Mouse (Mus musculus) subcutaneous adipose tissue, adult 2 months (tissue): ENCODE data around the gene Gmpr2. TPM values are rescaled to one million over a fixed set of nuclear protein-coding genes. Genes with fewer than 3 reads are reported as not detected.

Experiments used
- polyA plus RNA-seq: library from polyadenylated mRNA; depleted of rRNA; stranded (reverse); fragments of >200 nt; gene quantifications from 2 replicates; pipeline ENCODE4 v1.2.3, GENCODE M21; 2012; ENCODE audit warnings: low replicate concordance; rRNA removed

Gene Gmpr2
- 28.6 and 31.3 TPM in 2 replicates for polyA plus RNA-seq

GRCm38 (mm10) chr14:55671833-55672740 lies at the start of gene Gmpr2, which contains the start of gene Nedd8:
TSS of gene Gmpr2 (plus strand) at chr14:55671941.
TSS of gene Nedd8 (minus strand) at chr14:55672124.

GRCm38 (mm10) chr14:55635523-55636007 lies 36.2 kb upstream of the Gmpr2 start, which contains the start of gene Ipo4:
TSS of gene Ipo4 (minus strand) at chr14:55635957.

GRCm38 (mm10) chr14:55637795-55638194 lies 33.9 kb upstream of the Gmpr2 start, which contains the start of gene Gm49378:
TSS of gene Gm49378 (minus strand) at chr14:55637895.

DNA sequence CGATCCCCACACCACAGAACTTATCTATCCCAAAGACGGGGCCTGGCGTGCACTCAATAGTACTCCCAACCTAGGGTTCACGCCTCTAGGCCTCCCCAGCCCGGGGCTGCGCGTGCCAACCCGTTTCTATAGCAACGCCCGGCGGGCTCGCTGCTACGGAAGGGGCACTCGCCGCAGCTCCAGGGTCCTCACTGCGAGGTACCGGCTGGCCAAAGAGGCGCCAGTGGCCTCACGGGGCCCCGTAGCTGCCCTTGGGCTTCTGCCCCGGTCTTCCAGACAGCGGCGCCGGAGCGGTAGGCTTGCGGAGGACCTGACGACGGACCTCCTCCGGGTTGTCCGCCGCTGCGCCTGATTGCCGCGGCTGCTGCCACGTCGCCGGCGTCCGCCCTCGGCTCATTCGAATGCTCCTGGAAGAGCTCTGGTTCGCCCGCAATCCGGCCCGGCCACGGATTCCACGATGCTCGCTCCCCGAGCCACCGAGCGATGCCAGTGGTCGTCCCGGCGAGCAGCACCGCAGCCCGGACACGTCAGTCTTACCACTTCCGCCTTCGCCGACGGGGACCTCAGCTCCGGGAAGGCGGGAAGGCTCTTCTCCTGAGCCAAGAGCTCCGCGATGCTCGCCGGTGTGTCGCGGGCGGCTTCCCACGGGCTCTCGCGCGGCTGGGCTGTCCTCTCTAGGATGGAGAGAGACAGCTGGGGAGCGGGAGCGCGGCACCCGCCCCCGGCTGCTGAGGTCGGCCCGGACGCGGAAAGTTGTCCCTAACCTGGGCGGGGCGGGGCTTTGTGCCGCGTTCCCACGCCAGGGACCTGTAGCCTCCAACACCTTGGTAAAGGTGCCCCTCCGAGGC lies 28.5 kb upstream of the Gmpr2 start, which contains the start of gene Tm9sf1:
TSS of gene Tm9sf1 (minus strand) at position 747 of the 848 bp plus-strand sequence.

GRCm38 (mm10) chr14:55649884-55650283 lies 21.9 kb upstream of the Gmpr2 start, which contains the start of gene Tssk4:
TSS of gene Tssk4 (plus strand) at chr14:55650184.

GRCm38 (mm10) chr14:55659960-55660573 lies 11.7 kb upstream of the Gmpr2 start, which contains the start of gene Mdp1:
TSS of gene Mdp1 (minus strand) at chr14:55660508.

GRCm38 (mm10) chr14:55681160-55682117 lies 9.7 kb downstream of the Gmpr2 start, which contains the start of gene Tinf2:
TSS of gene Tinf2 (minus strand) at chr14:55681820.

DNA sequence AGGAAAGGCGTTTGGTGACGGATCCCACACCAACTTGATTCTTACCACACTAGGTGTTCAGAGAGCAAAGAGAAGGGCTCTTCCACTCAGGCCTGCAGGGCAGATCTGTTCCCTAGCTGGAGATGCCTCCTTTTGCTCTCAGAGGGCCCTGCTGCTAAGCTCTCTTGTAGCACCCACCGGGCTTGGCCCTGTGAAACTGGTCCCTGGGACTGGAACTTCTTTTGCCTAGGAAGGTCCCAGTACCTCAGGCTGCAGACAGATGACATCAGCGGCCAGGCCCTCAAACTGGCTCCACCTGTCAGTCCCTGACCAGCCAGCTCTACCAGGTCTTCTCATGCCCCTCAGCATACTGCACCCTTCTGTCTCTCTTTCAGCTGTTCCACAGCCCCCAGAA lies 42.0 kb downstream of the Gmpr2 start, which contains the start of gene Tgm1:
TSS of gene Tgm1 (minus strand) at position 198 of the 394 bp plus-strand sequence.

GRCm38 (mm10) chr14:55721700-55722437 lies 50.1 kb downstream of the Gmpr2 start, which contains the start of gene Rabggta:
TSS of gene Rabggta (minus strand) at chr14:55722263.

Other genes starting within 250 kb of the Gmpr2 start
- 57.4 and 80.1 TPM in 2 replicates for gene Dhrs4, start 193.2 kb upstream of the Gmpr2 start, polyA plus RNA-seq
- gene Carmil3, start 181.3 kb upstream of the Gmpr2 start, polyA plus RNA-seq: 2.1 and 9.4 TPM in 2 replicates
- 0.08 and 0.19 TPM in 2 replicates for gene Cpne6, start 161.5 kb upstream of the Gmpr2 start, polyA plus RNA-seq
- not detected in 2 replicates for gene Nrl, start 147.0 kb upstream of the Gmpr2 start, polyA plus RNA-seq
- 44.1 and 72.2 TPM in 2 replicates for gene Pck2, start 131.7 kb upstream of the Gmpr2 start, polyA plus RNA-seq
- 79.4 and 81.9 TPM in 2 replicates for gene Dcaf11, start 111.9 kb upstream of the Gmpr2 start, polyA plus RNA-seq
- gene A730061H03Rik, start 111.5 kb upstream of the Gmpr2 start, polyA plus RNA-seq: 2.9 and 3.1 TPM in 2 replicates
- gene Fitm1, start 96.3 kb upstream of the Gmpr2 start, polyA plus RNA-seq: 0.68 and 2.5 TPM in 2 replicates
- 111 and 123 TPM in 2 replicates for gene Psme1, start 93.8 kb upstream of the Gmpr2 start, polyA plus RNA-seq
- 34.6 and 113 TPM in 2 replicates for gene Emc9, start 86.6 kb upstream of the Gmpr2 start, polyA plus RNA-seq
- gene Psme2, start 80.8 kb upstream of the Gmpr2 start, polyA plus RNA-seq: 133 and 138 TPM in 2 replicates
- 27.9 and 42.1 TPM in 2 replicates for gene Rnf31, start 80.2 kb upstream of the Gmpr2 start, polyA plus RNA-seq
- gene Irf9, start 68.4 kb upstream of the Gmpr2 start, polyA plus RNA-seq: 39.3 and 81.5 TPM in 2 replicates
- 0.10 and 23.9 TPM in 2 replicates for gene Rec8, start 53.9 kb upstream of the Gmpr2 start, polyA plus RNA-seq
- 115 and 240 TPM in 2 replicates for gene Ipo4, start 36.0 kb upstream of the Gmpr2 start, polyA plus RNA-seq
- 1.3 and 8.1 TPM in 2 replicates for gene Gm49378, start 34.0 kb upstream of the Gmpr2 start, polyA plus RNA-seq
- gene Tm9sf1, start 28.1 kb upstream of the Gmpr2 start, polyA plus RNA-seq: 73.5 and 94.8 TPM in 2 replicates
- gene Tssk4, start 21.8 kb upstream of the Gmpr2 start, polyA plus RNA-seq: 0.77 and 1.5 TPM in 2 replicates
- gene Mdp1, start 11.4 kb upstream of the Gmpr2 start, polyA plus RNA-seq: 31.3 and 35.2 TPM in 2 replicates
- 292 and 416 TPM in 2 replicates for gene Nedd8, start 183 bp downstream of the Gmpr2 start, polyA plus RNA-seq
- gene Tinf2, start 9.9 kb downstream of the Gmpr2 start, polyA plus RNA-seq: 12.3 and 17.1 TPM in 2 replicates
- 0.60 and 2.2 TPM in 2 replicates for gene Tgm1, start 42.0 kb downstream of the Gmpr2 start, polyA plus RNA-seq
- gene Rabggta, start 50.3 kb downstream of the Gmpr2 start, polyA plus RNA-seq: 34.6 and 47.9 TPM in 2 replicates
- gene Dhrs1, start 73.7 kb downstream of the Gmpr2 start, polyA plus RNA-seq: 95.6 and 110 TPM in 2 replicates
- 14.6 and 30.0 TPM in 2 replicates for gene Nop9, start 73.8 kb downstream of the Gmpr2 start, polyA plus RNA-seq
- 2.5 and 4.1 TPM in 2 replicates for gene Cideb, start 86.5 kb downstream of the Gmpr2 start, polyA plus RNA-seq
- gene Ltb4r2, start 89.5 kb downstream of the Gmpr2 start, polyA plus RNA-seq: 0.06 and 0.14 TPM in 2 replicates
- gene Ltb4r1, start 94.0 kb downstream of the Gmpr2 start, polyA plus RNA-seq: 2.3 and 4.5 TPM in 2 replicates
- 29.4 and 44.4 TPM in 2 replicates for gene Adcy4, start 112.2 kb downstream of the Gmpr2 start, polyA plus RNA-seq
- 14.6 and 21.8 TPM in 2 replicates for gene Ripk3, start 116.9 kb downstream of the Gmpr2 start, polyA plus RNA-seq
- gene Nfatc4, start 151.2 kb downstream of the Gmpr2 start, polyA plus RNA-seq: 17.6 and 94.3 TPM in 2 replicates
- gene Nynrin, start 182.1 kb downstream of the Gmpr2 start, polyA plus RNA-seq: 5.7 and 24.4 TPM in 2 replicates
- gene Cbln3, start 212.5 kb downstream of the Gmpr2 start, polyA plus RNA-seq: 0.13 and 0.48 TPM in 2 replicates
- gene Khnyn, start 213.0 kb downstream of the Gmpr2 start, polyA plus RNA-seq: 17.0 and 28.5 TPM in 2 replicates
- 66.2 and 69.6 TPM in 2 replicates for gene Sdr39u1, start 228.4 kb downstream of the Gmpr2 start, polyA plus RNA-seq